Mouse (Mus musculus) kidney, adult 18-20 months (tissue): Measurements from ENCODE around the gene Pipox.

Source experiments
- DNase-seq: peaks from one replicate; pipeline ENCODE4 v3.0.0; 2021

Gene Pipox

GRCm38 (mm10) chr11:77893787-77894718 is at the start of gene Pipox:
Gene Pipox (minus strand): TSS chr11:77894096.
- DNase-seq: peak; percentile 94

GRCm38 (mm10) chr11:77942230-77942629 is 48.3 kb upstream of the Pipox start:
- DNase-seq: no peak

GRCm38 (mm10) chr11:77937649-77938410 is 43.9 kb upstream of the Pipox start:
- DNase-seq: no peak

GRCm38 (mm10) chr11:77936846-77937245 is 43.0 kb upstream of the Pipox start:
- DNase-seq: no peak

GRCm38 (mm10) chr11:77934568-77935311 is 40.8 kb upstream of the Pipox start:
- DNase-seq: no peak

GRCm38 (mm10) chr11:77934111-77934521 is 40.2 kb upstream of the Pipox start:
- no peak for DNase-seq

- no peak for DNase-seq
Measured at GRCm38 (mm10) chr11:77932576-77932975, 38.7 kb upstream of the Pipox start.

- DNase-seq: no peak
Measured at GRCm38 (mm10) chr11:77931541-77932433, 37.9 kb upstream of the Pipox start.

GRCm38 (mm10) chr11:77930751-77931540 is 37.0 kb upstream of the Pipox start, which contains the start of gene Sez6:
Gene Sez6 (plus strand): TSS chr11:77930800.
- peak; percentile 81 for DNase-seq

GRCm38 (mm10) chr11:77927837-77928236 is 33.9 kb upstream of the Pipox start:
- no peak for DNase-seq

- DNase-seq: no peak
Measured at GRCm38 (mm10) chr11:77926666-77927065, 32.8 kb upstream of the Pipox start.

- DNase-seq: no peak
Measured at GRCm38 (mm10) chr11:77925836-77926657, 32.2 kb upstream of the Pipox start.

GRCm38 (mm10) chr11:77923285-77923684 is 29.4 kb upstream of the Pipox start:
- DNase-seq: no peak

- DNase-seq: peak; percentile 80
Measured at GRCm38 (mm10) chr11:77917166-77917565, 23.3 kb upstream of the Pipox start.

- peak; percentile 34 for DNase-seq
Measured at GRCm38 (mm10) chr11:77916741-77917140, 22.8 kb upstream of the Pipox start.

GRCm38 (mm10) chr11:77914598-77915260 is 20.8 kb upstream of the Pipox start:
- no peak for DNase-seq

GRCm38 (mm10) chr11:77913505-77913904 is 19.6 kb upstream of the Pipox start:
- DNase-seq: no peak

- DNase-seq: no peak
Measured at GRCm38 (mm10) chr11:77909776-77910175, 15.9 kb upstream of the Pipox start.

GRCm38 (mm10) chr11:77909376-77909775 is 15.5 kb upstream of the Pipox start:
- no peak for DNase-seq

- no peak for DNase-seq
Measured at GRCm38 (mm10) chr11:77908468-77908867, 14.6 kb upstream of the Pipox start.
